Comparison of ENCODE assay signal across 9 mouse cellular contexts in genomic region chr3:133314475-133314874, GRCm38 (mm10). TPM values are rescaled to one million over a fixed set of nuclear protein-coding genes. Genes with fewer than 3 reads are reported as not detected.
A peak's percentile ranks its signal among the peaks of the same experiment; 100 is the strongest.
DNase-seq lines count a peak whose midpoint lies in the region; ATAC-seq lines count a peak whose summit lies in the region.
"Had no signal": no experiment of that assay in that cellular context is flagged by ENCODE, and none has a peak within 500 bp of the region (broad histone marks: within the 10 kb centered on the region; RNA-seq: fewer than 3 reads in every experiment).

No protein-coding gene starts in this region.

- H3K4me3 ChIP-seq in heart, embryonic 12.5 days, result no peak overlapping the region
- H3K4me3 ChIP-seq: midbrain, embryonic 12.5 days had no signal

- DNase-seq in heart, adult 18-20 months, result peak; percentile 75 to 85
- peak; percentile 65 for DNase-seq in MEL-GATA-1-ER (ENCODE audit: extremely low read depth, low read depth)
- DNase-seq in cerebellum, adult 9-10 months, result peak; percentile 70
- DNase-seq in gastrocnemius, postnatal 4 days (ENCODE audit: low spot score in 2 of 2), result peak; percentile 69 to 74
- DNase-seq in left cerebral cortex, postnatal 10 days (ENCODE audit: extremely low spot score in 1 of 2, low spot score in 2 of 2), result peak; percentile 56 to 74
- peak; percentile 63 to 77 for DNase-seq in natural killer cell, adult 2 months (ENCODE audit: low spot score in 2 of 2)
- peak; percentile 84 for DNase-seq in testis, postnatal 10 days (ENCODE audit: low spot score)

- no peak overlapping the region for H3K4me2 ChIP-seq in heart, embryonic 12.5 days
- H3K4me2 ChIP-seq: midbrain, embryonic 12.5 days had no signal

- no peaks in the 10 kb centered on the region for H3K9me3 ChIP-seq in heart, embryonic 12.5 days (replicated peaks)
- H3K9me3 ChIP-seq: midbrain, embryonic 12.5 days had no signal

- WGBS in heart, embryonic 12.5 days, result 30% methylated on average over 6 of the region's 6 CpGs

- peaks cover 4% of the 10 kb centered on the region; the same call in 1 of the 2 replicates for H3K4me1 ChIP-seq in heart, embryonic 12.5 days (replicated peaks)

- H3K27ac ChIP-seq in heart, embryonic 12.5 days (ENCODE audit: poor library complexity, severe bottlenecking), result no peak overlapping the region
- H3K27ac ChIP-seq: midbrain, embryonic 12.5 days had no signal

- ATAC-seq in heart, embryonic 12.5 days (ENCODE audit: insufficient number of reproducible peaks, low FRiP score), result no peak

- intact Hi-C loops in left cerebral cortex, postnatal 10 days (cut with DNase I), result no loop called here

- peaks cover 4% of the 10 kb centered on the region for H3K36me3 ChIP-seq in heart, embryonic 12.5 days
- H3K36me3 ChIP-seq: midbrain, embryonic 12.5 days had no signal

- no peak overlapping the region for H3K9ac ChIP-seq in heart, embryonic 12.5 days
- H3K9ac ChIP-seq: midbrain, embryonic 12.5 days had no signal

- no peaks in the 10 kb centered on the region for H3K27me3 ChIP-seq in heart, embryonic 12.5 days (replicated peaks)
- H3K27me3 ChIP-seq: midbrain, embryonic 12.5 days had no signal

RNA-seq across cellular contexts. Expression of gene Ppa2, which starts 4.6 kb away (rescaled TPM):
- total RNA-seq in heart, adult 18-20 months (2021), result 100 to 1,000 TPM; 150 to 157 TPM
- polyA plus RNA-seq in heart, embryonic 12.5 days (2016; fragmentation: Nextera tagmentation; extraction: Ambion mirVana), result 112 and 115 TPM in 2 replicates
- total RNA-seq in gastrocnemius, postnatal 4 days (2021), result 10 to 100 TPM; 48.4 to 56.0 TPM
- total RNA-seq in left cerebral cortex, postnatal 10 days (2021), result 10 to 100 TPM; 48.2 to 53.9 TPM
